Mouse (Mus musculus): ENCODE measurements at regions not wholly inside any gene's neighbourhood (a gene's known extent, or its start where the extent isn't known, plus 50 kb on each side); places are given as distances from the start of the nearest gene placed in this dataset.
"Not testable (repeated sequence)": the region's sequence is repeated elsewhere in the genome, so short reads cannot be mapped to it uniquely, and the experiment has no call there.

DNA sequence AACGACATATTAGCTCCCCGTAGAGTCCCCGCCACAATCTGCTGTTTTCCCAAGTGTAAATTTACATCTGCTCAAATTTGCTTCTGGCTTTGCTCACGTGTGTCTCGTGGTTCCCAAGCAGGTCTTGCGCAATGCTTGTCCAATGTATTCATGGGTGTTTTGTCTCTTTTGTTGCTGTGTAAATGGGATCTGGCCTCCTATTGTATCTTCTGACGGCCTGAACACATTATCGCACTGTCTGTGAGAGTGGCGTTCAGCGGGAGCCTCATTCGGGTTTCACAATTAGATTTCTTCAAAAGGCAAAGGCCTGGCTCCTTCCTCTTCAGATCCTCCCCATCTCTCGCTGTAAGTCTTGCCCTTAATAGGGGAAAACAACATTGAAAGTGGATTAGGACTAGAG is 274.5 kb downstream of the Fam19a5 start:
- ATAC-seq (replicated peaks; ENCODE audit: low FRiP score, low TSS enrichment, poor library complexity, severe bottlenecking), result no peak

DNA sequence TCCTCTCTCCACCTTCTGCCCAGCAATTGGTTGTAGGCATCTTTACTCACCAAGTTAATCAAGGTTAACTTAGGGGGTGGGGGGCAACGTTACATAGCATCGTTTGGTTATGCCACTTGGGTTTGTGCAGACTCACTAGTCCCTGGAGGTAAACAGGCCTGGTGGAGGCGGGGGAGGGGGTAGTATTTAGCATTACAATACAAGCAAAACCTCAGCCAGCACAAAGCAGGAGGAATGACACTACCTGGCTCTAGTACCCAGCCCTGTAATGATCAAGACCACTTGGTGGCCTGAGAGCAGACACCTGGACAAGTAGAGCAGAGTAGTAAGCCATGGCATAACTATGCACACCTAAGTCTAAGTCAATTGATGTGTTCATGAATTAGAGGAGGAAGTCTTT is 298.0 kb downstream of the Fam19a5 start:
- no peak for ATAC-seq (replicated peaks; ENCODE audit: low FRiP score, low TSS enrichment, poor library complexity, severe bottlenecking)

DNA sequence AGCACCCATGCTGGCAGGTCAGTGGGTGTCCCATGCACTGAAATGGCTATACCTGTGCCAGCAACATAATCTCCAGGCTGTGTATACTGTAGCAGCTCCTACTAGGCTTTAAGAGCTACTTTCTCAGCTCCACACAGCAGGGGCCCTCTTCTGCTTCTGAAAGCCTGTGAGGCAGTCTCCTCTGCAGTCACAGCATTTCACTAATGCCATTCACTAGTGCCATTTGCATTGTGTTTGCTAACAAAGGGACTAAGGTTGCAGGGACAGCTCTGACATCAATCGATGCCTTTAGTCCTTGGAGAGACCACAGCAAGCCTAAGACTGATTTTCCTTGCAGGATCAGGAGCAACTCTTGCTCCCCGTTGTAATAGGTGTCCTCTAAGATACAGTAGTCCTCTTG is 315.0 kb downstream of the Fam19a5 start:
- ATAC-seq (replicated peaks; ENCODE audit: low FRiP score, low TSS enrichment, poor library complexity, severe bottlenecking), result no peak

DNA sequence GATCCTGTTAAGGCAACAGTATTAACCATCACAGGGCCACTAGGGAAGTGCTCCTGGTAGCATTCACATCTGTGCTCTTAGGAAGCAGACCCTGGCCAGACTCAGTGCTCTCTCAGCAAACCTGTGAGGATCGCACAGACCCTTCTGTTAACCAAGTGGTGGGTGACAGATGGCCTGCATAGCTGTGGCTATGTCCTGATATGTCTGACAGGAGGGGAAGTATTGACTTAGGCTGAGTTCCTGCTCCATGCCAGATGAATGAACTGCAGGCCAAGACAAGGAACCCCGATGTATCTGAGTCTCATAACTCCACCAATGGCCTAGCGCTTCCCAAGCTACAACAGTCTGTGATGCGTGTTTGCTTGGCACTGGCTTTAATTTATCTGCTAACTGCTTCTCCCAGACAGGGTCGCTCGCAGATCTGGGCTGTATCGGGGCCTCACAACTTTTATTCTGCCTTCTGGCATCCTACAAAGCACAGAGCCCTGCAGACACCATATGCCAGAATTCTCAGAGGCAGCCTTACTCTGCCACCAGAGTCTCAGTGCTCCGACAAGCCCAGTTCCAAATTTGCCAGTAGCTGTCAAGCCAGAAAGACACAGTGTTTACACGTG is 332.3 kb downstream of the Fam19a5 start:
- ATAC-seq (replicated peaks; ENCODE audit: low FRiP score, low TSS enrichment, poor library complexity, severe bottlenecking), result no peak

DNA sequence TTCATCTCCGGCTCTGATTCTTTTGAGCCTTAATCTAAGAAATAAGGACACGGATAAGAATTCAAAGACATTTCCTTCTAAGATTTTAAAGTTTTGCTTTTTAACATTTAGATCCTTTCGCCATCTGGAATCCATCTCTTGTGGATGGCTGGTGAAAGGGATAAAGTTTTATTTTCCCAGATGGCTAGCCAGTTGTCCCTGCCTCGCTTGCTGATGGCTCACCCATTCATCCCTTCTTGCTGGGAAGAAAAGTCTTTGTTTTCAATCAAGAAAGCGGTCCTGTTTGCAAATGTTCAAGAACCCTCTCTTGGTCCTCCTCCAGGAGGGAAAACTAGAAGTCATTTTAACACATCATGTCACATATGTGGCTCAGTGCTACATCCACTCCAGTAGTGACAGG is 346.8 kb downstream of the Fam19a5 start:
- ATAC-seq (replicated peaks; ENCODE audit: low FRiP score, low TSS enrichment, poor library complexity, severe bottlenecking), result no peak

DNA sequence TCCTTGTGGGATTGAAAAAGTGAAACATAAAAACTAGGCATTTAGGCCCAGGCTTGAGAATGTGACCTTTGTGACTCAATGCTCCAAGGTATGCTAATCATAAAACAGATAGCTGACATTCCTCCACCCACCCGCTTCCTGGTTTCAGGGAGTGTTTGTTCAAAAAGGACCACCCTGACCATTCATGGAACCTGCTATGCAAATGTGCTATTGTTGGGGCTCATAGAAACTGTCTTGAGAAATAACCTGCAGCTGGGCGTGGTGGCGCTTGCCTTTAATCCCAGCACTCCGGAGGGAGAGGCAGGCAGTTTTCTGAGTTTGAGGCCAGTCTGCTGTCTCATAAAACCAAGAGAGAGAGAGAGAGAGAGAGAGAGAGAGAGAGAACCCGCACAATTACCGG is 350.8 kb downstream of the Fam19a5 start:
- not testable (repeated sequence) for ATAC-seq (replicated peaks; ENCODE audit: low FRiP score, low TSS enrichment, poor library complexity, severe bottlenecking)

GRCm38 (mm10) chr15:87898655-87899054 is 354.6 kb downstream of the Fam19a5 start:
- no peak for ATAC-seq (replicated peaks; ENCODE audit: low FRiP score, low TSS enrichment, poor library complexity, severe bottlenecking)

DNA sequence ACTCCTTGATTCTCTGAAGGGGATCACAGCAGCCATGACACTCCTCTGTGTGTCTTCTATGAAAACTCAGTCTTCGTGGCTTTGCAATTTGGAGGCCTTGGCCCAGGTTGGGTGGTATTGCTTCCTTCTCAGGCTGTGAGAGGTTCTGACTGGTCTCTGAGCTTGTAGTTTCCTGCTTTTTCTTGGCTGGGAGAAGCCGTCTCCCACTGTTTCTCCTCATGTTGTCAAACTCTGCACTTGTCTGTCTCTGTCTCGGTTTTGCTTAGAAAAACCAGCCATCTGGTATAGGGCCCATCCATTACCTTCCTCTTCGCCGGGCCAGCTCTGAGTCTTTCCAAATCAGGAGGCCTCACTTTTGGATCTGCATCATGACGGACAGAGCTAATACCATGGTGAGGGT is 360.3 kb downstream of the Fam19a5 start:
- no peak for ATAC-seq (replicated peaks; ENCODE audit: low FRiP score, low TSS enrichment, poor library complexity, severe bottlenecking)

DNA sequence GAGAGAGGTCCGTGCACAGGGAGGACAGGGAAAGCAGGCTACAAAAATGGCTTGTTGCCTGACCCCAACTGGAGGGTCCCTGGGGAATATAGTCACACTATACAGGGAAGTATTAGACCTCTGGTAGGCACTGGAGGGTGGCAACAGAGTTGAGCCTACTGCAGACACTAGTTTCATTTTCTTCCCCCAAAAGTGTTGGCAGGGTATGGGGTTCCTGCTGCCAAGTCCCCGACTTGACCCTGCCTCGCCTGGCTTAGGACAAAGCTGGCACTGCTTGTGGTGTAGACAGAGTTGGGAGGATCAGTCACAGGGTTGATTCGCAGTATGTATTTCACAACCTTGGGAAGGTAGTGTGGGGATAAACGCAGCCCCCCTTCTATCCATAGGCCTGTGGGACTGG is 362.2 kb downstream of the Fam19a5 start:
- no peak for ATAC-seq (replicated peaks; ENCODE audit: low FRiP score, low TSS enrichment, poor library complexity, severe bottlenecking)

GRCm38 (mm10) chr15:87922091-87922490 is 378.0 kb downstream of the Fam19a5 start:
- no peak for ATAC-seq (replicated peaks; ENCODE audit: low FRiP score, low TSS enrichment, poor library complexity, severe bottlenecking)

DNA sequence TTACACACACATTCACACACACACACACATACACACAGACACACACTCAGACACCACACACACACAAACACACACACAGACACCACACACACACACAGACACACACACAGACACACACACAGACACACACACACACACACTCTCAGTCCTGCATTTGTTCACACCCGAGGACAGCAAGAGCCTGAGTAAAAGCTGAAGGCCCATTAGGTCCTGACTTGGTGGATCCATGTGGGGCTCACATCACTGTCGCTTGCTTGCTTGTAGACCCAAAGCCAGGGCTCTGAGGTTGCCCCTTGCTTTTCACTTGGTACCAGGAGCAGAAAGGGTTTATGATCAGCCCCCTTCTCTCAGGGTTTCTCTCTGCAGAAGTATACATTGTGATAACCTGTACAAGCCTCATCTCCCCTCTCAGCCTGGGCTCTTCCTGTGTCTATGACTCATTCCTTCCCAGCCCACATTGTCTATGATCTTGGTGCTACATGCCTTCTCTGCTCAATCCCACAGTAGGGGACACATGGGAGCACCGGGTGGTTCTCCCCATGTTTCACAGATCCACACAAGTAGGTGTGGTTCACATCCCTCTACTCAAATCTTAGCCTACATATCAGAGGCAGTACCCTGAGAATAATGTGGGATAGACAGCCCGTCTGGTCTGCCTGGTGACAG is 378.8 kb downstream of the Fam19a5 start:
- no peak for ATAC-seq (replicated peaks; ENCODE audit: low FRiP score, low TSS enrichment, poor library complexity, severe bottlenecking)

DNA sequence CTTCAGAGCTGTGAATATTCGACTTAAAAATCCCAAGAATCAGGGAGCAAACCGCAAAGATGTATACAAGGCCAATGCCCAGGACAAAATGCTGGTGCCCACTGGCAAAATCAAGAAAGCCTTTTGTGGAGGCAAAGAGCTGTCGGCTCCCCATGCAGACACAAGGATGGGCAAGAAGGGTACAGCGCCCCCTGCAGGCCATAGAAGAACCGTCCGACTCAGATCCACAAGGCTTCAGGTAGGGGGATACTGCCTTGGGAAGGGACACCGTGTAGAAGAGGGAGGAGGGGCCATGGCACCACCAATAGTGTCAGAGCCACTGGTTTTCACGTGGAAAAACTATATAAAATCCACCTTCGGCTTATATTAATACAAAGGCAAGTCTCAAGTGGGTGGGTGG is 379.8 kb downstream of the Fam19a5 start:
- no peak for ATAC-seq (replicated peaks; ENCODE audit: low FRiP score, low TSS enrichment, poor library complexity, severe bottlenecking)

DNA sequence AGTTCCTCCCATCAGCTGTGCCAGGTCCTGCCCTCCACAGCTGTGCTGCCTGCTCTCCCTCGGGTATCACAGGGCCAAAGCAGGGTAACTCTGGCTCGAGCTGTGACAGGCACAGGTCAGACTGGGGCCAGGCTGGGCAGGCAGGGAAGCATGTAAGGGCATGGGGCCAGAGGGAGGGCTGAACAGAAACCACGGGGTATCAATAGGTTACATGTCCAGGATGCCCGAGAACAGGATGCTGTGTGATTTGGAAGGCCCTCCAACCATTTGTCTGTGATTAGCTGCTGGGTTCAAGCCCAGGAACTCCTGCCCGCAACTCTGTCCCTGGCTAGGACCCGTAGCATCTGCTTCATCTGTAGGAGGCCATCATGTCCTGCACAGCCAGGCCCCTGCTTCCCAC is 391.9 kb downstream of the Fam19a5 start:
- ATAC-seq (replicated peaks; ENCODE audit: low FRiP score, low TSS enrichment, poor library complexity, severe bottlenecking), result no peak

- no peak for ATAC-seq (replicated peaks; ENCODE audit: low FRiP score, low TSS enrichment, poor library complexity, severe bottlenecking)
Measured at GRCm38 (mm10) chr15:87940837-87941236, 396.7 kb downstream of the Fam19a5 start.

DNA sequence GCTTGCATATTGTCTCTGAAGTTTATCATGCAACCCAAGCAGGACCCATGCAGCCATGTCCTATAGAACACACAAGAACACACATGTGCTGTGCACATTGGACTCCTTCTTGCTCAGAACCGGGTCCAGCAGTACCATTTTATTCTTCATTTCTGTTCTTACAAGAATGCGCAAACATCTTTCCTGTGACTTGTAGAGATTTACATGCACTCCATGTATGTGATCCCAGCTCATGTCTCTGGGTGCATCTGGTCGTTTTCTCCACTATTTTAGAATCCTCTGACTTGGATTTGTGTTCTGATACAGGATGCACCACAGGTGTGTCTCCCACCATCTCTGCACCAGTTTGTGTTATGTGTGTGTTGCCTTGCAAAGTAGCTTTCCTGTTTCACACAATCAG is 408.4 kb downstream of the Fam19a5 start:
- no peak for ATAC-seq (replicated peaks; ENCODE audit: low FRiP score, low TSS enrichment, poor library complexity, severe bottlenecking)

GRCm38 (mm10) chr15:87955685-87956256 is 411.7 kb downstream of the Fam19a5 start:
- no peak for ATAC-seq (replicated peaks; ENCODE audit: low FRiP score, low TSS enrichment, poor library complexity, severe bottlenecking)

DNA sequence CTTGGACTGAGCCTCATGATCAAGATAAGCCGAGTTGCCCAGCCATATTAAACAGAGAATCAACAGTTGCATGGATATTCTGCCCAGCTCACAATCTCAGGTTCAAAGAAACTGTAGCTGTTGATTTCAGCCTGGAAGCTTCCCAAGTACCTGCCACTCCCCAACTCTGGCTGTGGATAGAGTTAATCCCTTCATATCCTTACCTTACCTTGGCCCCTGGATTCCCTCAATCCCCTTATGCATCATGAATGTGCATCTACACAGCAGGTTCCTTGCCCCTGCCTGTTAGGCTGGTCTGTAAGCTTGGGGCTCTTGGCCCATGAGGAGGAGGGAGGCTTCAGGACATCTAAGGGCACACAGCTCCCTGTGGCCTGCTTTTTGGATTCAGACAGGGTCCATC is 414.8 kb downstream of the Fam19a5 start:
- no peak for ATAC-seq (replicated peaks; ENCODE audit: low FRiP score, low TSS enrichment, poor library complexity, severe bottlenecking)

DNA sequence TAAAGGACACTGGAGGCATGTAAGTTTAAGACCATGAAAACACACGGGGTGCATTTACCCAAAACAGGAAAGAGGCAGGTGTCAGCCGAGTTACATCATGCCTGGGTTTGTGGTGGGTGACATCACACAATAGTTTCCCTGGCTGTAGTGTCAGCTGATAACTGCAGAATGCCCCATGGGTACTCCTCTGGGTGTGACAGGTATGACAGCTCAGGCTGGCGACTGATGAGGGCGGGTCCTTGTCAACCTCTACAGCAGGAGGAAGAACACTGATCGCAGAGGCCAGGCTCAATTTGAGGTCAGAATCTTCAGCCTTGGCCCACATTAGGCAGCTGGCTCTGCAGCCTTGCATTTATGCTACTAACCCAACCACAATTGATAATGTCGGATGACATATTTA is 428.5 kb downstream of the Fam19a5 start:
- ATAC-seq (replicated peaks; ENCODE audit: low FRiP score, low TSS enrichment, poor library complexity, severe bottlenecking), result no peak

- no peak for ATAC-seq (replicated peaks; ENCODE audit: low FRiP score, low TSS enrichment, poor library complexity, severe bottlenecking)
Measured at GRCm38 (mm10) chr15:87987322-87987985, 443.4 kb downstream of the Fam19a5 start.

DNA sequence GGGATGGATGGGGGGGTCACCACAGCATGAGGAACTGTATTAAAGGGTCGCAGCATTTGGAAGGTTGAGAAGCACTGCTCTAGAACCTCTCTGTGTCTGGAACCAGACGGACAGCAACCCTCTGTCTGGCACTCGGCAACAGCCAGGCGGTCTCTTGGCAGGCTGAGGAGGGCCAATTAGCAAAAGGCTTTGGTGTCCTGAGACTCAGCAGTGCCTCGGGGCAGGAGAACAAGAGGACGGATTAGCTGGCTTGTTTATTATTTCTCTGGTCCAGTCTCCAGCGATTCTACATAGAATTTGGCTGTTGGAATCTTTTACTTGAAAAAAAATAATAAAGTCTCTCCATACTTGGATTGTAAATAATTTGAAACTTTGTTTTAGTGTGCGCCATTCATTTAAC is 450.4 kb downstream of the Fam19a5 start:
- no peak for ATAC-seq (replicated peaks; ENCODE audit: low FRiP score, low TSS enrichment, poor library complexity, severe bottlenecking)

DNA sequence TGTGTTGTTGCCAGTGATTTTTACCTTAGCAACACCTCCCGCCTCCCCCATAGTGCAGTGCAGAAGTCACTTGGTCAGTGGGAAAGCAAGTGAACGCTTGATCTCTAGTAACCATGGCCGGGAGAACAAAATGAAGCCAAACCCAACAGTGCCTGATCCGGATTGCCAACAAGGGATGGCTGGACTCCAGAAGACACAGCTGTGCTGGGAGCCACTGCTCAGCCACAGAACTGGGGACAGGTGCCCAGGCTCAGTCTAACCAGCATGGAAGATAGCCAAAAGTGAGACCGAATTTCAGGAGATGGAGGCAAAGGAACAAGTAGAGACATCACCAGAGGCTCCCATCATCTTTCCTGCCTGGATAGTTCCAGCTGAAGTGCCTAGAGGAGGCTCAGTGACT is 473.0 kb downstream of the Fam19a5 start:
- ATAC-seq (replicated peaks; ENCODE audit: low FRiP score, low TSS enrichment, poor library complexity, severe bottlenecking), result no peak

Measured in megakaryocyte-erythroid progenitor cell, adult 5-6 weeks (primary cell).